Mouse (Mus musculus): ENCODE results near the gene Tmem274.

Tmem274 gene

GRCm38 (mm10) chr4:149525170-149525569 is 48.0 kb downstream of the Tmem274 start:
- no peak for DNase-seq (ENCODE audit: low spot score in 2 of 2)

GRCm38 (mm10) chr4:149525811-149526210 is 48.6 kb downstream of the Tmem274 start:
- DNase-seq (ENCODE audit: low spot score in 2 of 2), result no peak

- no peak for DNase-seq (ENCODE audit: low spot score in 2 of 2)
Observed at GRCm38 (mm10) chr4:149526330-149526729, 49.2 kb downstream of the Tmem274 start.

- DNase-seq (ENCODE audit: low spot score in 2 of 2), result no peak
Observed at GRCm38 (mm10) chr4:149527621-149528354, 50.6 kb downstream of the Tmem274 start.

- DNase-seq (ENCODE audit: low spot score in 2 of 2), result no peak
Observed at GRCm38 (mm10) chr4:149529691-149530090, 52.5 kb downstream of the Tmem274 start.

Measured in frontal cortex, postnatal 10 days (tissue).